Mouse (Mus musculus) heart, adult 2 months (tissue): ENCODE results near the gene Inafm2.

Experiments
- CTCF ChIP-seq: fragments of 200-600 bp; IDR thresholded peaks from 2 replicates; pipeline ENCODE4 v1.8.1; 2022; ENCODE audit warnings: antibody characterized with exemption, mild to moderate bottlenecking, moderate library complexity
- EP300 ChIP-seq: fragments of 200-500 bp; IDR thresholded peaks from 2 replicates; pipeline ENCODE4 v1.6.1; 2011; ENCODE audit warnings: low read depth, low read length, control low read depth; ENCODE audit not compliant: insufficient read depth

GRCm38 (mm10) chr2:118716677-118717076 is 28.9 kb upstream of the Inafm2 start:
- TF ChIP-seq CTCF (no peak), EP300 (peak; percentile 94)
